Mouse (Mus musculus) adrenal gland, postnatal 25 days (tissue): Measurements from ENCODE around the gene Tlcd1. TPM values are rescaled to one million over a fixed set of nuclear protein-coding genes. Genes with fewer than 3 reads are reported as not detected.
A peak's percentile ranks its signal among the peaks of the same experiment; 100 is the strongest.
"Not testable (repeated sequence)": the region's sequence is repeated elsewhere in the genome, so short reads cannot be mapped to it uniquely, and the experiment has no call there.

Experiments used
- DNase-seq: peaks from one replicate; pipeline ENCODE4 v3.0.0; 2021; ENCODE audit warnings: mixed read lengths
- long read RNA-seq: library from polyadenylated mRNA; stranded (forward); transcript quantifications from one replicate; pipeline ENCODE4 v2.0.0, GENCODE M21; 2021
- total RNA-seq: library from RNA; stranded (reverse); gene quantifications from 2 replicates; pipeline ENCODE4 v1.2.3, GENCODE M21; 2021

Gene Tlcd1
- 73.0 and 107 TPM in 2 replicates for total RNA-seq
- long read RNA-seq, transcript Tlcd1-204 (4 exons, 1,412 nt): major isoform, 27 of 43 reads
- long read RNA-seq, transcript Tlcd1-205 (3 exons, 408 nt): minor isoform, 5 of 43 reads
- long read RNA-seq, partial matches to known transcripts: 0 of 43 reads
- long read RNA-seq, other reads (novel, unspliced or antisense): 8 of 43 reads

DNA sequence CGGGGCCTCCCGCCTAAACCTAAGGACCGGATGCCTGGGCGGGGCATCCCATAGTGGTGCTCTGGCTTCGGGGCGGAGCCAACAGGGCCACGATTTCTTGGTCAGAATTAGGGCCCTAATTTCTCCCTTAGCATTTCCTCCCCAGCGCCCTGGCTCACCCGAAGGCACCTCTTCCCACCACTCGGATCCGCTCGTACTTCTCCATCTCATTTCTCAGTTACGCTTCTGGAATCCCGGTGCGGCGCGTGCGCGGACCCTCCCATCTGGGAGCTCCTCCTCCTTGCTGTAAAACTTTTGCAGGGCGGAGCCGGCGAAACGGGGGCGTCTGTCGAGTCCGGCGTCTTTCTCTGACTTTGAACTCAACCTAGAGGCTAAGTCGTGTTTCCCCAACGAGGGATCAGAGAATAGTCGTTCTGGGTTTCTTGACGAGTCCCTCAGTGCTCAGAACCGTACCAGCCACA is at the start of gene Tlcd1, which contains the start of gene Nek8:
Gene Tlcd1, plus strand, starts transcription at position 310 of the 461 bp plus-strand sequence.
Gene Nek8, minus strand, starts transcription at position 274 of the 461 bp plus-strand sequence.
- peak; percentile 91 for DNase-seq

GRCm38 (mm10) chr11:78126739-78127138 is 49.8 kb upstream of the Tlcd1 start:
- no peak for DNase-seq

DNA sequence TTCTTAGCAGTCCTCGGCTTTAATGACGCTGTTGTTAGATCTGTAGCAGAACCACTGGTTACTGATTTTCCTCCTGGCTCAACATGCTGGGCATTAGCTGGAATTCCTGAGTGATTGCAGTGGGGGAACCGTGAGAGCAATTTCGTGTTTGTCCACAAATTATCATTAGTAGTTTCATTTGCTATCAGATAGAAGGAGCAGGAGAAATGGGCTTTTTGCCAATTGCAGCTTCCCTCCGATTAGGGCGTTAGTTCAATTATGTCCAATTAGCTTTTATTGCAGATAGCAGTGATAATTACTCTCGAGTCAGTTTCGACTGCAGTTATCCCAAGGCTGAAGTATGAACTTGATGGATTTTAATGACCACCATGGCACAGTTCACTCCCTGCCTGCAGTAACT is 47.1 kb upstream of the Tlcd1 start:
- no peak for DNase-seq

DNA sequence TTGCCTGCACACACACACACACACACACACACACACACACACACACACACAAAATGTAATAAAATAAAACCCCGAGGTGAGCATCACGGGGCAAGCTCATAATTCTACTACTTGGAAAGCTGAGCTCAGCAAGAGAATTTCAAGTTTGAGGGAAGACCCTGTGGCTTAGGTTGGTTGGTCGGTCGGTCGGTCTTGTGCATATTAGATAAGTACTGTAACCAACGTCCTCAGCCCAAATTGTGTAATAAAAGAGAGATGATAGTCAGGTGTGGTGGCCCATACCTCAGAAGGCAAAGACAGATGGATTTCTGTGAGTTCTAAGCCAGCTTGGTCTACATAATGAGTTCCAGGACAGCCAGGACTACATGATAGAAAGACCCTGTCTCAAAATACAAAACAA is 42.6 kb upstream of the Tlcd1 start:
- DNase-seq: no peak

DNA sequence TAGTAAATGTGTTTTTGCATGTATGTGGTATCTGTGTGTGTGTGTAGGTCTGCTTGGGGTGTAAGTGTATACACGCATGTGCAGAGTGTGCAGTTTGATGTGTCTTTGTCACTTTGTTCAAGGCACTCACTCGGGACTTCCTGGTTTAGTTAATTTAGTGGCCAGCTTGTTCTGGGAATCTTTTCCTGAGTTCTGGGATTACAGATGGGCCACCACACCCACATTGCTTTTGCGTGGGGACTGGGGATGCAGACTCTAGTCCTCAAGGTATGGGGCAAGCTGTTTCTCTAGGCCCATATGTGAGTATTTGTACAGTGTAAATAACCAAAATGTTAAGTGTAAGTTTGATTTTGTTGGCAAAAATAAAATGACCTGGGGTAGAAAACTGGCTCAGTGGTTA is 42.2 kb upstream of the Tlcd1 start:
- DNase-seq: no peak

- DNase-seq: not testable (repeated sequence)
These were observed 41.2 kb upstream of the Tlcd1 start for GRCm38 (mm10) chr11:78135314-78135713.

- no peak for DNase-seq
These were observed 40.4 kb upstream of the Tlcd1 start for GRCm38 (mm10) chr11:78136132-78136531.

GRCm38 (mm10) chr11:78137584-78137983 is 38.9 kb upstream of the Tlcd1 start:
- DNase-seq: no peak

DNA sequence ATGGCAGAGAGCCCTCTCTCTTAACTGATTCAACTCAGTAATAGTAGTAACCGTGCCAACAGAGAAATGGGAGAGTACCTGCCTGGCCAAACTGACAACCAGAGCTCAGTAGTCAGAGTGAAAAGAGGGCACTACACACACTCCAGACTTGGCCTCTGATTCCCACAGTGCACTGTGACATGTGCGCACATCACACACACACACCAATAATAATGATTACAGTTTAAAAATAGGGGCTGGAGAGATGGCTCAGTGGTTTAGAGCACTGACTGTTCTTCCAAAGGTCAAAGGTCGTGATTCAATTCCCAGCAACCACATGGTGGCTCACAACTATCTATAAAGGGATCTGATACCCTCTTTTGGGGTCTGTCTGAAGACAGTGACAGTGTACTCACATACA is 38.5 kb upstream of the Tlcd1 start:
- no peak for DNase-seq

- no peak for DNase-seq
These were observed 35.8 kb upstream of the Tlcd1 start for GRCm38 (mm10) chr11:78140665-78141064.

DNA sequence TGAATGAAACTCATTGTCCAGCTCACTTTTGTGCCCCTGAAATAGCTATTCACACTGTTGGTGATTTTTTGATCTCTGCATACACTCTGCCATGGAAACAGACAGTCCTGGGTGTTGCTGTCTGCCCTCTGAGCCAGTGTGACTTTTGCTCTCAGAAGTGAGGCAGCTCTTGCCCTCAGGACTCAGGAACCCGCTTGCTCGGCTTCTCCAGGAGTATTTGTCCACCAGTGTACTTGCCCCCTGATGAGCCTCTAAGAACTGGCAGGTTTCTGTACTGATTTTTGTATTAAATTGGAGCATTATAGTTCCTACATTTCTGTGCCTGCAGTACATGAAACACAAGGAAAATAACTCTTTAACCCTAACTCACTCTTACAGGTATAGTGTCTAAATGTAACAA is 33.0 kb upstream of the Tlcd1 start:
- DNase-seq: no peak

DNA sequence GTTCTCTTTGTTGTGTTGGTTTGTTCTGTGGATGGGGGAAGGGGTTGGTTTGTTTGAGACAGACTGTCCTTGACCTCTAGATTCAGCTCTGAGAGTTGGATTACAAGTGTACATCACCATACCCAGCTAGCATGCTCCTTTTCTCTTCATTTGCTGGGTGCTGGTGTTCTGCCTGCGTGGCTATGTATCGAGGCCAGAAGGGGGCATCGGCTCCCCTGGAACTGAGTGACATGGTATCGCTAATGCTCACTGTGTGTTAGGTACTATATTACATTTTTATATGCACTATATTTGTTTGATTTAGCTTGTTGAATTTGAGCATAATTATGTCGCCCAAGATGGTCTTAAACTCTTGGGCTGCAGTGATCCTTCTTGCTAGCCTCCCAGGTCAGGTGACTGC is 30.3 kb upstream of the Tlcd1 start:
- no peak for DNase-seq

GRCm38 (mm10) chr11:78146707-78147543 is 29.6 kb upstream of the Tlcd1 start:
- no peak for DNase-seq

- no peak for DNase-seq
These were observed 25.4 kb upstream of the Tlcd1 start for GRCm38 (mm10) chr11:78151161-78151560.

DNA sequence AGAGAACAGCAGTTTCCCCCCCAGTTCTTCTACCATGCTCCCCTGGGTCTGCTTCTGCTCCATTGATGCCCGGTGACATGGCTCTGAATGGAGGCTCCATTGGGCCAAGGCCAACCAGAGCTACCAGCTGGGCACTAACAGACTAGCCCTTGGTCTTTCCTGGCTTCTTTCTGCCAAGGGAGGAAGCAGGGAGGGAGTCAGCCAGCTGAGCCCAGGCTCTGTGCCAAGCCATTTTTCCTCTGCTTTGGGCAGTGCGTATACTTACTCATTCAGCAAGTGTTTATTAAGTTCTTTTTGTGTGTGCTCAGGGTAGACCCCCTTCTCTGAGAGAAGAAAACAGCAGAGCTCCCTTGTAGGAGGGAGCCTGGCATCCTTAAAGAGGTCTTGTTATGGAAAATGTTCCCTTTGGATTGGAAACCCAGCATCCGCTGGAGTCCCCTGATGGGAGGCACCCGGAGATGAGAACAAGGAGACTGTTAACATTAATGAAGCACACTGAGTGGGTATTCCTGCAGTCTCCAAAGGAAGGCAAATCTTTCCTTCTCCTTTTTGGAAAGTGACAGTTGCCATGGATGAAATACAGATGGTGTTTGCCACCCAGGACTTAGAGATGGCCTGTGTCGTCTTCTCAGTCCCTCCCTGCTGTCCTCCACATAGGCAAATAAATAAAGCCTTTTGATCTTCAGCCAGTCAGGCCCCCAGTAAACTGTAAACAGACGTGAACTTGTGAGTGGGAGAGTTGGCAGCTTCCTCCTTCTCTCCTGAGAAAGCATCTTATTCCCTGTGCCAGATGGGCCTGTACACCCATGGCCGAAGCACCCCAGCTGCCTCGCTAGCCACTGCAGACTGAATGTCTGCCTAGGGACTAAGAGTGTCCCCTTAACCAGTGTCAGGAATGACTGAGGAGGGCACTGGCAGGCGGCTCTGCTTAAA is 23.9 kb upstream of the Tlcd1 start:
- peak; percentile 81 for DNase-seq

DNA sequence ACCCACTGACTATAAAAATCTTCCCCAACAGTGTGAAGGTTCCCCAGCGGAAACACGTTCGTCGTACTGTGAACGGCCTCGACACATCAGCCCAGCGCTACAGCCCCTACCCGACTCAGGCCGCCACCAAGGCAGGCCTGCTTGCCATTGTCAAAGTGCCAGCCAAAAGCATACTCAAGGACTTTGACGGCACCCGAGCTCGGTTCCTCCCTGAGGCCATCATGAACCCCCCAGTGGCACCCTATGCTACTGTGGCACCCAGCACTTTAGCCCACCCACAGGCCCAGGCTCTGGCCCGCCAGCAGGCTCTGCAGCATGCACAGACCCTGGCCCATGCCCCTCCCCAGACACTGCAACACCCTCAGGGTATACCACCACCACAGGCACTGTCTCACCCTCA is 22.7 kb upstream of the Tlcd1 start:
- no peak for DNase-seq

DNA sequence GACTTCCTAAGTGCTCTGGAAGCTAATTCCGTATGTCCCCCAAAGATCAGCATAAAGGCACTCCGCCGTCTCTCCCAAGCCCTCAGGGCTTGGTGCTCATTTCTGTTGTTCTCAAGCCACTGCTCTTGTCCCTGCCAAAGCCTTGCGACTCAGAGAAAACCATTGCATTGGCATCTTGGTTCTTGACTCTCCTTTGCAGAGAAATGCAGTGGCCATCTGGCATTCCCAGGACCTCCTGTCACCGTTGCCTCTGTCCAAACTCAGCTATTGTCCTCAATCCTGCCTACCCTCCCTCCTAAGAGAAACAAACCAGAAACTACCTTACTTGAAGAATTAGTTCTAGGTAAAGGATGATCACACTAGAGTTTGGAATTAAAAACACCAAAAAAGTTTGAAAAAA is 20.8 kb upstream of the Tlcd1 start:
- no peak for DNase-seq

GRCm38 (mm10) chr11:78156156-78156699 is 20.3 kb upstream of the Tlcd1 start:
- DNase-seq: no peak

DNA sequence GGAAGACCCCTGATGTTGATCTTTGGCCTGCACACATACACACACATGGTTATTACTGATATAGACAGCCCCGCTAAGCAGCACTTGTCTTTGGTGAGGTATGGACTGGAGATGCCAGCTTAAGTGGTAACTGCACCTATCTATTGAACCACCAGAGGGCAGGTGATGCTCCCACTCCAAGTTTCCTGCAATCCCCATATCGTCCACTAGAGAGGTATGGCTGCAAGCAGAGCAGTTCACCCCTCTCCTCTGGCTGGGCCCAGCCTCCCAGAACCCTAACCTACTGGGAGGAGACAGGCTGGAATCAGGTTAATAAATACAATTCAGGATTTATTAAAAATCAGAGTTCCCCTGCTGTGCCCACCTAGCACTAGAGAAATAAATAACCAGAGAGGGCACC is 17.4 kb upstream of the Tlcd1 start:
- DNase-seq: peak; percentile 56

GRCm38 (mm10) chr11:78159557-78159956 is 17.0 kb upstream of the Tlcd1 start:
- no peak for DNase-seq

- DNase-seq: no peak
These were observed 16.3 kb upstream of the Tlcd1 start for GRCm38 (mm10) chr11:78160171-78160570.

DNA sequence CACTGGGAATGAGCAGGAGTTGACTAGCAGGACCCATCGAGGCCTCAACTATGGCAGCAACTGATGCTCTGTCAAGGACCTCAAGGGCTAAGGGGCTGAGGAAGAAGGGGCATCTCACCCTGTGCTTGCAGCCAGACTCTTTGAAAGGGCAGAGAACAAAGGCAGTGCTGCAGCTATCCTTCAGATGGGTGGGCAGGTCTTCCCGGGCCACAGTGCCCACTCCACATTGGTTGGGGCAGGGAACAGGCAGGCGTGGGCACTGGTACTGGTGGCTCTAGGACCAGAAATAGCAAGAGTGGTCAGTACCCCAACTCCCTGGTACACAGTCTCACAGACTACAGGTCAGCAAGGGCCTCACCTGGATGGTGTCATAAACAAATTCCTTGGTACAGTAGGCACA is 15.8 kb upstream of the Tlcd1 start:
- no peak for DNase-seq
